Mouse (Mus musculus): ENCODE measurements around the gene Dmkn. TPM values are rescaled to one million over a fixed set of nuclear protein-coding genes. Genes with fewer than 3 reads are reported as not detected.
"Not testable (repeated sequence)": the region's sequence is repeated elsewhere in the genome, so short reads cannot be mapped to it uniquely, and the experiment has no call there.

The Dmkn gene
- polyA plus RNA-seq, 1 experiment from 2014 or later: 1.0 TPM

GRCm38 (mm10) chr7:30824306-30824705 is 60.8 kb downstream of the Dmkn start:
- H3K4me2 ChIP-seq: no peak overlapping the region
- no peak overlapping the region for H3K4me3 ChIP-seq
- H3K9me3 ChIP-seq: no peaks in the 10 kb centered on the region
- H3K27me3 ChIP-seq: no peaks in the 10 kb centered on the region
- ATAC-seq (ENCODE audit: low read depth): no peak
- no peaks in the 10 kb centered on the region for H3K4me1 ChIP-seq (replicated peaks)
- WGBS: 91% methylated on average over 3 of the region's 3 CpGs
- H3K36me3 ChIP-seq: no peaks in the 10 kb centered on the region
- no peak overlapping the region for H3K9ac ChIP-seq
- H3K27ac ChIP-seq (replicated peaks): no peak overlapping the region

DNA sequence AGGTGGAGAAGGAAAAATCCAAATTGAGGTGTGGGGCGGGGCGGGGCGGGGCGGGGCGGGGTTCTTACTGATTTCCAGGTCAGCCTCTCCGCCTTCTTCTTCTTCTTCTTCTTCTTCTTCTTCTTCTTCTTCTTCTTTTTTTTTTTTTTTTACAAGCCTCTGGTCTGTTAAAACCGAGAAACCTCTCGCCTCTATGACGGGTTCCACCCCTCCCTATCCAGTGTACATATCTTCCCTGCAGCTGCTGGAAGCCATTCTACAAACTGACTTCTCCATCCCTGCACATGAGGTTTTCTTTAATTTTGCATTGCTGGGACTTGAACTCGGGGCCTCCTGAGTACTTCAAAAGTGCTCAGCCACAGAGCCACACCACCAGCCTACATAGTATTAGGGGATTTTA is 63.1 kb downstream of the Dmkn start:
- 94% methylated on average over 10 of the region's 10 CpGs for WGBS
- no peak overlapping the region for H3K9ac ChIP-seq
- no peaks in the 10 kb centered on the region for H3K27me3 ChIP-seq
- H3K9me3 ChIP-seq: no peaks in the 10 kb centered on the region
- H3K27ac ChIP-seq (replicated peaks): no peak overlapping the region
- H3K36me3 ChIP-seq: no peaks in the 10 kb centered on the region
- no peak for ATAC-seq (ENCODE audit: low read depth)
- H3K4me3 ChIP-seq: no peak overlapping the region
- H3K4me2 ChIP-seq: no peak overlapping the region
- no peaks in the 10 kb centered on the region for H3K4me1 ChIP-seq (replicated peaks)

DNA sequence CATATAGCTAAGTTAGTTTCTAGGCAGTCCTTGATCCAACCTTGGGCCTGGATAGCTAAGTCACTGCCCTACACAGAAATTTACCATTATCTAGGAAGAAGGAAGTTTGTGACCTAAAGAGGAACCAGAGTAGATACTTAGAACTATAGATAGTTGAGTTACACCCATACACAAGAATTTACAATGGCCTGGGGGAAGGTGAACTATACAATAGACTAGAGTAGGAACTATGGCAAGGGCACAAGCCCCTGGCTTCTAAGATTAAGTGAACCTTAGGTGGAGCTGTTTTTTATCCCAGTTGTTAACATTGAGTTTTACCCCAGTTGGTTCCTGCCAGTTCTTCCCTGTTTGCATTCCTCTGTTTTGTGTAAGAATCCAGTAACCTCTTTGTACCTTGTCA is 65.3 kb downstream of the Dmkn start:
- not testable (repeated sequence) for H3K27ac ChIP-seq (replicated peaks); H3K27me3 ChIP-seq; H3K4me1 ChIP-seq (replicated peaks); ATAC-seq (ENCODE audit: low read depth); H3K4me2 ChIP-seq; H3K4me3 ChIP-seq; H3K9ac ChIP-seq; H3K9me3 ChIP-seq; H3K36me3 ChIP-seq

DNA sequence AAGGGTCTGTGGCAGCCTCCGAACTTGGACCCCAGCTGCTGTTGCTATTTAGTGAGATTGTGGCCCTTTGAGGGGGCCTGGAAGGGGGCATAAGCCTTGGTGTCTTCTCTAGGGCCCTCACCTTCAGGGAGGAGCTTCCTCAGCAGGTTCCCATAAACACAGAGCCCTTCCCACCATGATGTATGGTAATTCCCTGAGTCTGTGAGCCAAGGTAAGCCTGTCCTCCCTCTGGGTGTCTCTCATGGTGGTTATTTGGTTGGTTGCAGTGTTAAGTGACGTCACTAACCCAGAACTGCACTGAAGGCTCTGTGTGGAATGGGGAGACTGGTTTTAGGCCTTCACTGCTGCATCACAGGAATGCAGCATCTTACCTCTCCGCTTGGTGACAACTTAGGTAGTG is 65.9 kb downstream of the Dmkn start:
- H3K27me3 ChIP-seq: no peaks in the 10 kb centered on the region
- no peak overlapping the region for H3K9ac ChIP-seq
- no peak overlapping the region for H3K4me3 ChIP-seq
- H3K36me3 ChIP-seq: no peaks in the 10 kb centered on the region
- H3K9me3 ChIP-seq: no peaks in the 10 kb centered on the region
- ATAC-seq (ENCODE audit: low read depth): no peak
- no peak overlapping the region for H3K4me2 ChIP-seq
- no peaks in the 10 kb centered on the region for H3K4me1 ChIP-seq (replicated peaks)
- H3K27ac ChIP-seq (replicated peaks): no peak overlapping the region
- WGBS: 74% methylated on average over 3 of the region's 3 CpGs

Other genes starting within 250 kb of the Dmkn start
- gene Arhgap33, start 228.7 kb upstream of the Dmkn start, polyA plus RNA-seq (2015; fragmentation: Nextera tagmentation; extraction: Ambion mirVana): 86.8 and 95.2 TPM in 2 replicates
- gene Hspb6, start 211.6 kb upstream of the Dmkn start, polyA plus RNA-seq (2015; fragmentation: Nextera tagmentation; extraction: Ambion mirVana): 6.6 TPM in 2 replicates
- 6.7 and 8.6 TPM in 2 replicates for gene Proser3, start 211.5 kb upstream of the Dmkn start, polyA plus RNA-seq (2015; fragmentation: Nextera tagmentation; extraction: Ambion mirVana)
- gene Lin37, start 203.9 kb upstream of the Dmkn start, polyA plus RNA-seq (2015; fragmentation: Nextera tagmentation; extraction: Ambion mirVana): 60.9 and 62.9 TPM in 2 replicates
- gene U2af1l4, start 200.5 kb upstream of the Dmkn start, polyA plus RNA-seq (2015; fragmentation: Nextera tagmentation; extraction: Ambion mirVana): 92.6 and 113 TPM in 2 replicates
- 14.5 and 15.1 TPM in 2 replicates for gene Gm49396, start 200.4 kb upstream of the Dmkn start, polyA plus RNA-seq (2015; fragmentation: Nextera tagmentation; extraction: Ambion mirVana)
- gene Psenen, start 200.1 kb upstream of the Dmkn start, polyA plus RNA-seq (2015; fragmentation: Nextera tagmentation; extraction: Ambion mirVana): 126 and 147 TPM in 2 replicates
- gene Igflr1, start 198.3 kb upstream of the Dmkn start, polyA plus RNA-seq (2015; fragmentation: Nextera tagmentation; extraction: Ambion mirVana): 4.8 and 6.0 TPM in 2 replicates
- 9.0 and 9.9 TPM in 2 replicates for gene Kmt2b, start 175.0 kb upstream of the Dmkn start, polyA plus RNA-seq (2015; fragmentation: Nextera tagmentation; extraction: Ambion mirVana)
- gene Zbtb32, start 164.8 kb upstream of the Dmkn start, polyA plus RNA-seq (2015; fragmentation: Nextera tagmentation; extraction: Ambion mirVana): 0.36 and 0.50 TPM in 2 replicates
- gene Upk1a, start 150.9 kb upstream of the Dmkn start, polyA plus RNA-seq (2015; fragmentation: Nextera tagmentation; extraction: Ambion mirVana): 0.49 and 0.62 TPM in 2 replicates
- gene Cox6b1, start 137.6 kb upstream of the Dmkn start, polyA plus RNA-seq (2015; fragmentation: Nextera tagmentation; extraction: Ambion mirVana): 1,295 and 1,305 TPM in 2 replicates
- not detected in 2 replicates for gene Etv2, start 127.9 kb upstream of the Dmkn start, polyA plus RNA-seq (2015; fragmentation: Nextera tagmentation; extraction: Ambion mirVana)
- gene Rbm42, start 113.4 kb upstream of the Dmkn start, polyA plus RNA-seq (2015; fragmentation: Nextera tagmentation; extraction: Ambion mirVana): 137 and 142 TPM in 2 replicates
- gene Haus5, start 98.8 kb upstream of the Dmkn start, polyA plus RNA-seq (2015; fragmentation: Nextera tagmentation; extraction: Ambion mirVana): 22.0 and 22.7 TPM in 2 replicates
- not detected in 2 replicates for gene Pmis2, start 92.2 kb upstream of the Dmkn start, polyA plus RNA-seq (2015; fragmentation: Nextera tagmentation; extraction: Ambion mirVana)
- not detected in 2 replicates for gene 2200002J24Rik, start 64.8 kb upstream of the Dmkn start, polyA plus RNA-seq (2015; fragmentation: Nextera tagmentation; extraction: Ambion mirVana)
- gene Atp4a, start 51.5 kb upstream of the Dmkn start, polyA plus RNA-seq (2015; fragmentation: Nextera tagmentation; extraction: Ambion mirVana): 0.80 and 1.6 TPM in 2 replicates
- 253 and 272 TPM in 2 replicates for gene Tmem147, start 34.2 kb upstream of the Dmkn start, polyA plus RNA-seq (2015; fragmentation: Nextera tagmentation; extraction: Ambion mirVana)
- 1.6 and 2.9 TPM in 2 replicates for gene Gapdhs, start 20.1 kb upstream of the Dmkn start, polyA plus RNA-seq (2015; fragmentation: Nextera tagmentation; extraction: Ambion mirVana)
- 1.2 and 2.8 TPM in 2 replicates for gene Sbsn, start 12.3 kb upstream of the Dmkn start, polyA plus RNA-seq (2015; fragmentation: Nextera tagmentation; extraction: Ambion mirVana)
- 0.85 TPM in 1 of 2 replicates, not detected in the other for gene Krtdap, start 24.1 kb downstream of the Dmkn start, polyA plus RNA-seq (2015; fragmentation: Nextera tagmentation; extraction: Ambion mirVana)
- gene Ffar2, start 60.0 kb downstream of the Dmkn start, polyA plus RNA-seq (2015; fragmentation: Nextera tagmentation; extraction: Ambion mirVana): 0.32 TPM in 1 of 2 replicates, not detected in the other
- not detected in 2 replicates for gene Ffar3, start 92.4 kb downstream of the Dmkn start, polyA plus RNA-seq (2015; fragmentation: Nextera tagmentation; extraction: Ambion mirVana)
- gene Ffar1, start 97.8 kb downstream of the Dmkn start, polyA plus RNA-seq (2015; fragmentation: Nextera tagmentation; extraction: Ambion mirVana): not detected in 2 replicates
- 0.43 TPM in 1 of 2 replicates, not detected in the other for gene Cd22, start 116.6 kb downstream of the Dmkn start, polyA plus RNA-seq (2015; fragmentation: Nextera tagmentation; extraction: Ambion mirVana)
- 2.6 and 3.1 TPM in 2 replicates for gene Mag, start 151.1 kb downstream of the Dmkn start, polyA plus RNA-seq (2015; fragmentation: Nextera tagmentation; extraction: Ambion mirVana)
- not detected in 2 replicates for gene Hamp2, start 160.9 kb downstream of the Dmkn start, polyA plus RNA-seq (2015; fragmentation: Nextera tagmentation; extraction: Ambion mirVana)
- gene Hamp, start 180.3 kb downstream of the Dmkn start, polyA plus RNA-seq (2015; fragmentation: Nextera tagmentation; extraction: Ambion mirVana): not detected in 2 replicates
- 34.4 TPM in 2 replicates for gene Usf2, start 193.0 kb downstream of the Dmkn start, polyA plus RNA-seq (2015; fragmentation: Nextera tagmentation; extraction: Ambion mirVana)
- gene Lsr, start 209.7 kb downstream of the Dmkn start, polyA plus RNA-seq (2015; fragmentation: Nextera tagmentation; extraction: Ambion mirVana): 17.0 and 17.6 TPM in 2 replicates
- gene Fam187b, start 210.0 kb downstream of the Dmkn start, polyA plus RNA-seq (2015; fragmentation: Nextera tagmentation; extraction: Ambion mirVana): 0.25 and 0.53 TPM in 2 replicates